Mouse (Mus musculus) liver, adult 2 months (tissue): ENCODE data around the gene Wnt1.
A peak's percentile ranks its signal among the peaks of the same experiment; 100 is the strongest.

Experiments used
- CTCF ChIP-seq: fragments of 200-500 bp; IDR thresholded peaks from 2 replicates; pipeline ENCODE4 v1.5.1; 2011; ENCODE audit warnings: low read depth, low read length, control low read depth
- POLR2A ChIP-seq: fragments of 200-500 bp; IDR thresholded peaks from 2 replicates; pipeline ENCODE4 v1.6.1; 2011; ENCODE audit warnings: low read length, control low read depth; ENCODE audit not compliant: insufficient read depth; ENCODE audit errors: extremely low read depth

DNA sequence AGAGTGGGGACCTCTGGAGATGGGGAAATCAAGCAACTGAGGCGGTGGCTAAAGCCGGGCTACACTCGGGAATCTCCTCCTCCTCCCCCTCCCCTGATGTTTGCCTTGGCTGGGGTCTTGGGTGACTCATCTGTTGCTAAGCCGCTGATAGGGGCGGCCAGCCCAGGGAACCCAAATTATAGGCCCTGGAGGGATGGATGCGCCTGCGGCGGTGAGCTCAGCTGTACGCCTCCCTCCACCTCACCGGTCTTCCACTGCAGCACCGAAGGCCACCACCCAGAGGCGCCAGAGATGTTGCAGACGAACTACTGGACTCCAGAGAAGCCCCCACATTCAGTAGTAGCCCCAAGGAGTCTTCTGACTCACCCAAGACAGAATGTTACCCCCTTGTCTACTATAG lies 9.1 kb upstream of the Wnt1 start:
- TF ChIP-seq POLR2A (no peak), CTCF (0 out of 2 replicates have a peak, but pooled peaks have one; percentile 6)
